Mouse (Mus musculus) hindbrain, embryonic 15.5 days (tissue): ENCODE measurements at regions not wholly inside any gene's neighbourhood (a gene's known extent, or its start where the extent isn't known, plus 50 kb on each side); places are given as distances from the start of the nearest gene placed in this dataset.

Source experiments
- ATAC-seq: fragments of 200-750 bp; cut with Nextera tagmentation; 2 replicates; pipeline ENCODE4 v1.8.0; 2017; ENCODE audit warnings: low read depth, moderate number of reproducible peaks, moderate TSS enrichment; ENCODE audit not compliant: low FRiP score
- H3K27ac ChIP-seq: fragments of 300-500 bp; sonication (generic); replicated peaks from 2 replicates; pipeline ENCODE4 v1.5.1; 2015; ENCODE audit warnings: mild to moderate bottlenecking, inconsistent platforms
- H3K27me3 ChIP-seq: fragments of 300-500 bp; sonication (generic); 2 replicates; pipeline ENCODE4 v1.6.1; 2015; ENCODE audit warnings: control low read depth, inconsistent platforms
- H3K36me3 ChIP-seq: fragments of 300-500 bp; sonication (generic); 2 replicates; pipeline ENCODE4 v1.6.1; 2015; ENCODE audit warnings: control low read depth, inconsistent platforms
- H3K4me1 ChIP-seq: fragments of 300-500 bp; sonication (generic); replicated peaks from 2 replicates; pipeline ENCODE4 v1.6.1; 2015; ENCODE audit warnings: control low read depth, inconsistent platforms
- H3K4me2 ChIP-seq: fragments of 300-500 bp; sonication (generic); 2 replicates; pipeline ENCODE4 v1.6.1; 2015; ENCODE audit warnings: moderate library complexity, mild to moderate bottlenecking, inconsistent platforms
- H3K4me3 ChIP-seq: fragments of 300-500 bp; sonication (generic); 2 replicates; pipeline ENCODE4 v1.5.1; 2015; ENCODE audit warnings: mild to moderate bottlenecking, inconsistent platforms
- H3K9ac ChIP-seq: fragments of 300-500 bp; sonication (generic); 2 replicates; pipeline ENCODE4 v1.6.1; 2015; ENCODE audit warnings: inconsistent platforms
- H3K9me3 ChIP-seq: fragments of 300-500 bp; sonication (generic); 2 replicates; pipeline ENCODE4 v1.6.1; 2016; ENCODE audit warnings: control low read depth, inconsistent platforms
- WGBS: fragments of 180-500 bp; shearing (Covaris S2); methylation state at CpG from one replicate; pipeline ENCODE4 v1.1.7; 2015; 5-methylcytosine and 5-hydroxymethylcytosine counted together

- Histone ChIP-seq H3K27ac (no peak overlapping the region), H3K9ac (no peak overlapping the region), H3K9me3 (peaks cover 7% of the 10 kb centered on the region; the same call in 1 of the 2 replicates), H3K4me3 (no peak overlapping the region), H3K4me1 (no peaks in the 10 kb centered on the region), H3K36me3 (no peaks in the 10 kb centered on the region), H3K27me3 (no peaks in the 10 kb centered on the region), H3K4me2 (no peak overlapping the region)
- 86% methylated on average over 5 of the region's 5 CpGs for WGBS
- ATAC-seq = no peak
These were observed 203.3 kb upstream of the Nampt start for GRCm38 (mm10) chr12:32616086-32616485.

DNA sequence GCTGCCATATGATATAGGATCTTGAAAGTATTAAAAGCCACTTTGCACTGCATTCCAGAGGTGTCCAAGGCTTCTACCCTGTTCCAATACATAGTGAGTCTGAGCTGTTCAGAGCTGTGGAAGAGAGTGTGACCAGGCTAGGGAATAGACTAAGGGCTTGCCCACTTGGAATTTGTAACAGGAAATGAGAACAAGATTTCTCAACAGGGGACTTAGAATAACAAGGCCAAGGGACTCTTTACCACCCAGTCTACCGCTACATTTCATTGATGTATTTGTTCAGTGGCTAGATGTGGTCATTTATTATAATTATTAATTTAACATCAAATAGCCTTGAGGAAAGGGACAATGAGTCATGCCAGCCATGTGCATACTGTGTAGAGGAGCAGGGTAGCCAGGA, 202.3 kb upstream of the Nampt start:
- Histone ChIP-seq H3K4me1 (no peaks in the 10 kb centered on the region), H3K4me3 (no peak overlapping the region), H3K36me3 (no peaks in the 10 kb centered on the region), H3K27me3 (no peaks in the 10 kb centered on the region), H3K9ac (no peak overlapping the region), H3K9me3 (peaks cover 7% of the 10 kb centered on the region; the same call in 1 of the 2 replicates), H3K4me2 (no peak overlapping the region), H3K27ac (no peak overlapping the region)
- ATAC-seq = no peak
- 72% methylated on average over 1 of the region's 1 CpGs for WGBS

DNA sequence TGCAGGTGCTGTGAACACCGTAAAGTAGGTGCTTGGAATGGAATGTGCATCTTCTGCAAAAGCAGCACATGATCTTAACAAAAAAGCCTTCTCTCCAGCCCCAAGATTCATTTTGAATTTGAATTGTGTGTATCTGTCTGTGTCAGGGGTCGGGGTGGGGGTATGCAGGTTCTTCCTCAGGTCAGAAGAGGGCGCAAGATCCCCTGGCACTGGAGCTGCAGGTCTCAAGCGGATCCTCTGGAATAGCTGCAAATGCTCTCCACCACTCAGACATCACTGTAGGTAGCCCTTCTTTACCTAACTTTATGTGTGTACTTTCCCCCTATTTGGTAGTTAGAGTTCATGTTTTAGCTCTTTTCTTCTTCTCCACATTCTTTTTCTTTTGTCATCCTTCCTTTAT, 199.5 kb upstream of the Nampt start:
- WGBS = 77% methylated on average over 4 of the region's 4 CpGs
- H3K27me3 ChIP-seq = no peaks in the 10 kb centered on the region
- no peak overlapping the region for H3K9ac ChIP-seq
- H3K36me3 ChIP-seq = no peaks in the 10 kb centered on the region
- no peak for ATAC-seq
- no peaks in the 10 kb centered on the region for H3K4me1 ChIP-seq
- H3K27ac ChIP-seq = no peak overlapping the region
- peaks cover 7% of the 10 kb centered on the region; the same call in 1 of the 2 replicates for H3K9me3 ChIP-seq
- no peak overlapping the region for H3K4me3 ChIP-seq
- no peak overlapping the region for H3K4me2 ChIP-seq

DNA sequence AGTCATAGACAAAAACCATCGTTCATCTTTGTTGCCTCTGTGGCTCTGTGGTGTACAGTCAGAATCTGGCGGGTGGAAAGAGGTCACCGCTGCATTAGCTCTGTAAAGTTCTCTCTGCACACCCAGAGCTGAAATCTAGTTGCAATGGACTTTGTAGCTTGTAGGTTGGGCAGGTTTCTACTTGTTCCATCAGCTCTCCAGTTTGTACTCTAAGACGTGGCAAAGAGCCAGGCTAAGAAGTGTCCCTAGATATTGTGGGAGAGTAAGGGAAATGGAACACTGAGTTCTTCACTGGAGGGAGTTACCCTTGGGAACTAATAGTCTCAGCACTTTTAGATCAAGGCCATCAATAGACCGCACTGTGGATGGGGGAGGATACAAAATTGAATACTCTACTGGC, 197.6 kb upstream of the Nampt start:
- no peak overlapping the region for H3K4me2 ChIP-seq
- no peaks in the 10 kb centered on the region for H3K36me3 ChIP-seq
- no peaks in the 10 kb centered on the region for H3K4me1 ChIP-seq
- WGBS = 94% methylated on average over 5 of the region's 5 CpGs
- H3K4me3 ChIP-seq = no peak overlapping the region
- ATAC-seq = no peak
- H3K27me3 ChIP-seq = no peaks in the 10 kb centered on the region
- peaks cover 7% of the 10 kb centered on the region; the same call in 1 of the 2 replicates for H3K9me3 ChIP-seq
- H3K27ac ChIP-seq = no peak overlapping the region
- no peak overlapping the region for H3K9ac ChIP-seq

DNA sequence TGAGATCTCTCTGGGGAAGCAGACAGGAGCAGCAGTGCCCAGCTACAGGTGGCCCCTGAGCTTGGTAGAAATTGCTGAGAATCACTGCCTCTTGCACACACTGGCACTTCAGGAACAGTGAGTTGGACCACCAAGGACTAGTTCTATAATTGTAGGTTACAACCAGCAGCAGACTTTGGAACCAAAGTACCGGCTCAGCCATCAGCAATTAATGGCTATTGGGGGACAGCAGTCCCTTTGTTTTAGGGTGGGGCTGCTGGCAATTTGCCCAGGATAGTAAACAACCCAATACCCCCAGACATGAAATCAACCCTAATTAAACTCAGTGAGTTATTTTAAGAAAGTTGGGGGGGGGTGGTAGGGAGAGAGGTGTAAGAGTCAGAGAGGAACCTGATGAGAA, 190.8 kb upstream of the Nampt start:
- no peaks in the 10 kb centered on the region for H3K36me3 ChIP-seq
- no peak for ATAC-seq
- no peaks in the 10 kb centered on the region for H3K9me3 ChIP-seq
- H3K9ac ChIP-seq = no peak overlapping the region
- no peak overlapping the region for H3K27ac ChIP-seq
- no peak overlapping the region for H3K4me3 ChIP-seq
- whole genome bisulfite sequencing = 85% methylated on average over 1 of the region's 1 CpGs
- H3K27me3 ChIP-seq = no peaks in the 10 kb centered on the region
- no peaks in the 10 kb centered on the region for H3K4me1 ChIP-seq
- H3K4me2 ChIP-seq = no peak overlapping the region

DNA sequence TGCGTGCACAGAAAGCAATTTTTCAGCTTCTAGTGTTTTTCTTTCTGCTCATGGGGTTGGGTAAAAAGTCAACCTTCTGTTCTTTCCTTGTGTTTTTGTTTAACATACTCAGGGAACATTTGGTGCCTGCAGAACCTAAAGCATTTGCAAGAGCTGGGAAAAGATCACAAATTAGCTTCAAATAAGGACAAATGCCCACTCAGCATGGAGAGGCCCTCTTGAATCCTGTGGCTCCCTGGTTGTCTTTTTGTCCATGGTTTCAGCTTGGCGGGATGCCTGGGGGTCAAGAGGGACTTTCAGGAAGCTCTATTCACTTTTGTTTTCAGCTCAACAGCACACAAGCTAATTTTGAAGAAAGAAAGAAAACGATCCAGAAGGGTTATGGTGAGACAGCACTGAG, 186.4 kb upstream of the Nampt start:
- Histone ChIP-seq H3K4me2 (no peak overlapping the region), H3K4me3 (no peak overlapping the region), H3K36me3 (no peaks in the 10 kb centered on the region), H3K4me1 (peaks cover 2% of the 10 kb centered on the region; the same call in 1 of the 2 replicates), H3K27me3 (no peaks in the 10 kb centered on the region), H3K9ac (no peak overlapping the region), H3K27ac (no peak overlapping the region; the same call in 1 of the 2 replicates), H3K9me3 (no peaks in the 10 kb centered on the region)
- 22% methylated on average over 3 of the region's 3 CpGs for WGBS
- ATAC-seq = no peak

DNA sequence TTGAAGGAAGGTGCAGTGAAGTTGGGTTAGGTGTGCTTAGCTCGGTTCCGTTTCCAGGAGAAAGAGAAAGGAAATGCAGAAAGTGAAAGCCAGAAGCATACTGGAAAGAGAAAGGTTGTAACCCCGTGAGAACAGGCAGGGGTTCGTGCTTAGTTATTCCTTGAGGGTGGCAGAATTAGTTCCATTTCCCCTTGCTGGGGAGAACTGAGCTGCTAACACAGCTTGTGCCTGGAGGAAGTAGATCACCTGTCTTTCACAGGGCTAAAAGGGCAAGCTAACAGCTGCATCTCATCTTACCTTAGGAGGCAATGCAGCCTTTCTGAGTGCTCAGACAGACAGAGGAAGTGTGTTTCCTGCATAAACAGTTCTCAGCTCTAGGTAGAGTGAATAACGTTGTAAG, 184.3 kb upstream of the Nampt start:
- Histone ChIP-seq H3K9ac (no peak overlapping the region), H3K4me2 (no peak overlapping the region), H3K4me3 (no peak overlapping the region), H3K27ac (no peak overlapping the region), H3K36me3 (no peaks in the 10 kb centered on the region), H3K9me3 (no peaks in the 10 kb centered on the region), H3K27me3 (no peaks in the 10 kb centered on the region), H3K4me1 (peaks cover 2% of the 10 kb centered on the region; the same call in 1 of the 2 replicates)
- ATAC-seq = no peak
- WGBS = 60% methylated on average over 5 of the region's 5 CpGs

DNA sequence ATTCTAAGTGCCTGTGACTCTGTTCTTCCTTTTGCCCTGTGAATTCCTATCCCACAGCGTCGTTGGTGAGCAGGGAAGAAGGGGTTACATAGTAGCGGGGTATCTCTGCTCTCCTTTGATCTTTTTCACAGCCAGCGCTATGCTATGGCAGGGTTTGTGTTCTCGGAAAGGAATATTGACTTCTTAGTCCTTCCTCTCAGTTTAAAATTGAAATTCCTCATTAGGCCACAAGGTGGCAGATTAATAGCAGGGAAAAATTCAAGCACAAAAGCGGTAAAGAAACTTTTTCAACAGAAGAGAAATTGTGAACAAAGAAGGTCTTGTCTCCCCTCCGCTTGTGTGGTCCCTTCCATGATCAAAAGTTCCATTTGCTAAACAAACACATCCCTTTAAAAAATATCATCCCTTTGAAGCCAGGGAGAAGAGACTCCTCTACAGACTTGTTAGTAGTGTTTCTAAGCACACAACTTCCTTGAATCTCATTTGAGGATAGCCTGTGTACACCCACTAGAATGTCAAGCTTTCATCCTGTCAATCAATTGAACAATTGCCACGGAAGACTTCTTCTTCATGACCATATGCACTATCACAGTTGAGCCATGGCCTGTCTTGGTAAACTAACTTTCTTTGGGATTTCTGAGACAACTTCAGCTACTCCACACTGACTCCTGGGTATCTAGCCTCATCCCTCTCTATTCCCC, 181.8 kb upstream of the Nampt start:
- Histone ChIP-seq H3K9ac (no peak overlapping the region), H3K9me3 (no peaks in the 10 kb centered on the region), H3K27ac (no peak overlapping the region), H3K36me3 (no peaks in the 10 kb centered on the region), H3K27me3 (no peaks in the 10 kb centered on the region), H3K4me2 (peak overlapping the region; percentile 26; the same call in 1 of the 2 replicates), H3K4me3 (no peak overlapping the region), H3K4me1 (peaks cover 2% of the 10 kb centered on the region; the same call in 1 of the 2 replicates)
- WGBS = 3% methylated on average over 8 of the region's 8 CpGs
- no peak for ATAC-seq

DNA sequence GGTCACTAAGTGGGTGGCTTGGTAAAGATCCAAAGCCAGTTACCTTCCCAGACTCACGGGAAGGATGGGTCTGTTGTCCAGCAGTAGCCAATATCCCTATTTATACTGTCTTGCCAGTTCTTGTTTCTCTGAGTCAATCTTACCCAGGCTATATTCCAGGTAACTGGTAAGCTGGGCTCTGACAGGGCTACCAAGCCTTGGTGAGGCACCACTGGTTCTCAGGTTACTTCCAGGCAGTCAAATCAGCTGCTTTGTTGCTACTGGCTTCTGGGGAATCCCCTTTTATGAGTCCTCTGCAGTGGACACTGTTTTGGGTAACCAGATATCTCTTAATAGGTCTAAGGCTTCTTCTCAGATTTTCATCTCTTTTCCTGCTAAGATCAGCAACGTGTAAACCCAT, 178.8 kb upstream of the Nampt start:
- H3K9ac ChIP-seq = no peak overlapping the region
- no peak overlapping the region for H3K27ac ChIP-seq
- H3K36me3 ChIP-seq = no peaks in the 10 kb centered on the region
- 80% methylated on average over 2 of the region's 2 CpGs for WGBS
- H3K27me3 ChIP-seq = no peaks in the 10 kb centered on the region
- H3K4me2 ChIP-seq = no peak overlapping the region
- H3K4me3 ChIP-seq = no peak overlapping the region
- H3K9me3 ChIP-seq = no peaks in the 10 kb centered on the region
- no peak for ATAC-seq
- peaks cover 2% of the 10 kb centered on the region; the same call in 1 of the 2 replicates for H3K4me1 ChIP-seq

DNA sequence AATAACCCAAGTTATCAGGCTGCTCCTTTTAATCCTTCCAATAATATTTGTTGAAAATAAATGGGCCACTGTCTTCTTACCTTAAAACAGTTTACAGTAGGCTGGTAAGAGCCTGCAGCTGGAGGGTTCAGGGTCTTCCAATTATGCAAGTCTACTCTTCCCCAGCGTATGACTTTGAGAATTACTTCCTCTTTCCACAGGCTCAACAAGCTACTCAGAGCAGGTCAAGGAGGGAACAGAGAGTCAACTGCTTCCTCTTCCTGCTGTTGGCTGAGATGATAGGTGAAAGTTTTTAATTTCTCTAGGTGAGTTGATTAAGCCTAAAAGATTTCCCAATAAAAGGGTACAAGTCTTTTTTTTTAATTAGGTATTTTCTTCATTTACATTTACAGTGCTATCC, 176.9 kb upstream of the Nampt start:
- H3K4me3 ChIP-seq = no peak overlapping the region
- H3K36me3 ChIP-seq = no peaks in the 10 kb centered on the region
- no peak for ATAC-seq
- no peaks in the 10 kb centered on the region for H3K27me3 ChIP-seq
- no peaks in the 10 kb centered on the region for H3K4me1 ChIP-seq
- WGBS = 92% methylated on average over 1 of the region's 1 CpGs
- H3K9me3 ChIP-seq = no peaks in the 10 kb centered on the region
- H3K9ac ChIP-seq = no peak overlapping the region
- no peak overlapping the region for H3K27ac ChIP-seq
- no peak overlapping the region for H3K4me2 ChIP-seq

- no peak overlapping the region for H3K9ac ChIP-seq
- no peak for ATAC-seq
- no peaks in the 10 kb centered on the region for H3K36me3 ChIP-seq
- no peak overlapping the region for H3K4me3 ChIP-seq
- no peak overlapping the region for H3K27ac ChIP-seq
- no peaks in the 10 kb centered on the region for H3K27me3 ChIP-seq
- 97% methylated on average over 1 of the region's 1 CpGs for WGBS
- H3K9me3 ChIP-seq = no peaks in the 10 kb centered on the region
- H3K4me2 ChIP-seq = no peak overlapping the region
- no peaks in the 10 kb centered on the region for H3K4me1 ChIP-seq
These were observed 166.2 kb upstream of the Nampt start for GRCm38 (mm10) chr12:32653096-32653495.

DNA sequence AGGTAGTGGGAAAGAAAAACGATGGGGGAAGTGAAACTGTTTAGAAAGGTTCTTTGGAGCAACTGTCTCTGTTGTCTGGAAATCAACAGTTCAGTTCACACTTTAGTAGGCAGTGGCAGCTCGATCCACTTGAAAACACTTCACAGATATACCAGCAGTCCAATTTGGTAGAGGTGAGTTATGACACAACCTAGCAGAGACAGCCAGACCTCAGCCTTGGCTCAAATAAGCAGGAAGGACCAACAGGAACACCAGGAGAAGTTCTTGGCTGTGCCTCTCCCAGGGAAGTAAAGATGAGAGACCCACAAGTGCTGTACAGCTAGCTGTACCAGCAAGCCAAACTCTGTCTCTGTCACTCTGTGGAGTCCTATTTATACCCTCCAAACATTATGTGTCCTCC, 163.2 kb upstream of the Nampt start:
- Histone ChIP-seq H3K4me1 (no peaks in the 10 kb centered on the region), H3K4me2 (no peak overlapping the region), H3K9ac (no peak overlapping the region), H3K4me3 (no peak overlapping the region), H3K27me3 (no peaks in the 10 kb centered on the region), H3K9me3 (no peaks in the 10 kb centered on the region), H3K27ac (no peak overlapping the region), H3K36me3 (no peaks in the 10 kb centered on the region)
- no peak for ATAC-seq
- 80% methylated on average over 2 of the region's 2 CpGs for WGBS
